Mouse (Mus musculus) thymus, adult 2 months (tissue): ENCODE measurements around the gene Zfp526. TPM values are rescaled to one million over a fixed set of nuclear protein-coding genes. Genes with fewer than 3 reads are reported as not detected.

Experiments
- DNase-seq: peaks from one replicate; pipeline ENCODE4 v3.0.0; 2021
- H3K27ac ChIP-seq: fragments of 200-500 bp; 2 replicates; pipeline ENCODE4 v1.5.1; 2012; ENCODE audit warnings: low read length, control low read depth; ENCODE audit not compliant: control insufficient read depth, insufficient read depth
- H3K27me3 ChIP-seq: fragments of 200-500 bp; 2 replicates; pipeline ENCODE4 v1.6.1; 2012; ENCODE audit warnings: mild to moderate bottlenecking, low read length, moderate library complexity, mixed read lengths; ENCODE audit not compliant: control insufficient read depth, insufficient read depth
- H3K36me3 ChIP-seq: fragments of 200-500 bp; 2 replicates; pipeline ENCODE4 v1.6.1; 2012; ENCODE audit warnings: mild to moderate bottlenecking, low read length, moderate library complexity; ENCODE audit not compliant: control insufficient read depth, insufficient read depth
- H3K4me1 ChIP-seq: fragments of 200-500 bp; replicated peaks from 2 replicates; pipeline ENCODE4 v1.6.1; 2012; ENCODE audit warnings: low read length; ENCODE audit not compliant: control insufficient read depth, insufficient read depth
- H3K4me3 ChIP-seq: fragments of 200-500 bp; 2 replicates; pipeline ENCODE4 v1.5.1; 2012; ENCODE audit warnings: mild to moderate bottlenecking, low read length, control low read depth, moderate library complexity; ENCODE audit not compliant: control insufficient read depth, insufficient read depth
- CTCF ChIP-seq: fragments of 200-500 bp; IDR thresholded peaks from 2 replicates; pipeline ENCODE4 v1.5.1; 2012; ENCODE audit warnings: mild to moderate bottlenecking, control low read depth, low read length, moderate library complexity, borderline replicate concordance; ENCODE audit not compliant: control insufficient read depth, poor library complexity, insufficient read depth; ENCODE audit errors: extremely low read depth
- POLR2A ChIP-seq: fragments of 200-500 bp; IDR thresholded peaks from 2 replicates; pipeline ENCODE4 v1.6.1; 2012; ENCODE audit warnings: mild to moderate bottlenecking, low read length, control low read depth, moderate library complexity; ENCODE audit not compliant: control insufficient read depth, poor library complexity, insufficient read depth; ENCODE audit errors: extremely low read depth
- WGBS: fragments of 180-500 bp; shearing (Covaris S2); methylation state at CpG from one replicate; pipeline ENCODE4 v1.1.7; 2018; 5-methylcytosine and 5-hydroxymethylcytosine counted together
- polyA plus RNA-seq: library from polyadenylated mRNA; depleted of rRNA; stranded (reverse); fragments of >200 nt; gene quantifications from 2 replicates; pipeline ENCODE4 v1.2.3, GENCODE M21; 2012

The Zfp526 gene
- polyA plus RNA-seq, 1 experiment = 38.2 TPM

DNA sequence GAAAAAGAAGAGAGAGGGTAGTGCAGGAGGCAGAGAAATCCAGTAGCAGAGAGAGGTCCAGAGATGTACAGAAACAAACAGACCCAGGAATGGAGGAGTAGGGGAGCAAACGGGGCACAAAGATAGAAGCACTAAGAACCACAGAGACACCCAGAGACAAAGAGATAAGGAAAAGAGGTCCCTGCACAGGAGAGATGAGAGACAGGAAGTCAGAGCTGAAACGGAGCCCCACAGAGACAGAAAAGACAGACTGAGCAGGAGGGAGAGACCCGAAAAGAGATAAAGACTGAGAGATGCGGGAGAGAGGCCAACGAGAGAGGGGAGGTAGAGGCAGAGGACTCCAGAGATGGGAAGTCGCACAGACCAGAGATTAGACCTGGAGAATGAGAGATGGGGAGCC, 40.7 kb upstream of the Zfp526 start:
- 10% methylated on average over 6 of the region's 6 CpGs for WGBS
- Histone ChIP-seq H3K27ac (no peak overlapping the region), H3K36me3 (no peaks in the 10 kb centered on the region), H3K4me1 (peaks cover 27% of the 10 kb centered on the region), H3K4me3 (no peak overlapping the region), H3K27me3 (peaks cover 12% of the 10 kb centered on the region)
- no peak for DNase-seq
- no peak for TF ChIP-seq POLR2A
- no peak for TF ChIP-seq CTCF

DNA sequence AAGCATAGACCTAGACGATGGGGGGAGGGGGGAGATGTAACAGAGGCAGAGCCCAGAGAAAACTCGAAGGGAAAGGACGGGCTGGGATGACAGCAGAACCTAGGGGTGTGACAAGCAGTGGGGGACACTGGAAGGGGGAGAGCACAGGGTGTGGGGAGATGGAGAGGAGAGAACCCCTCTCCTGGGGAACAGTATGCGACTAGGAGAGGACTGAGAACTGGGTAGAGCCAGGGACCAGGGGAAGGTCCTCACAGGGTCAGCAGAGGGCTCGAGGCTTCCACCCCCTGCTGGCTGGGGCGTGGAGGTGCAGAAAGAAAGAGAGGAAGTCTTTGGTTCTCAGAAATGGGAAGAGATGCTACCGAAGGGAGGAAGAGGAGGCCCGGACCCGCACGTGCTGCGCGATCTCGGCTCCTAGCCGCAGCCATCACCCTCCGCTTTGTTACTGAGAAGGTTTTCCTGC, 39.9 kb upstream of the Zfp526 start:
- WGBS = under 1% methylated on average over 15 of the region's 15 CpGs
- DNase-seq = peak; percentile 59
- peak; percentile 80; the same call in 1 of the 2 replicates for TF ChIP-seq CTCF
- no peak for TF ChIP-seq POLR2A
- peaks cover 27% of the 10 kb centered on the region for H3K4me1 ChIP-seq
- peaks cover 11% of the 10 kb centered on the region for H3K27me3 ChIP-seq
- no peaks in the 10 kb centered on the region for H3K36me3 ChIP-seq
- H3K4me3 ChIP-seq = no peak overlapping the region
- H3K27ac ChIP-seq = no peak overlapping the region

DNA sequence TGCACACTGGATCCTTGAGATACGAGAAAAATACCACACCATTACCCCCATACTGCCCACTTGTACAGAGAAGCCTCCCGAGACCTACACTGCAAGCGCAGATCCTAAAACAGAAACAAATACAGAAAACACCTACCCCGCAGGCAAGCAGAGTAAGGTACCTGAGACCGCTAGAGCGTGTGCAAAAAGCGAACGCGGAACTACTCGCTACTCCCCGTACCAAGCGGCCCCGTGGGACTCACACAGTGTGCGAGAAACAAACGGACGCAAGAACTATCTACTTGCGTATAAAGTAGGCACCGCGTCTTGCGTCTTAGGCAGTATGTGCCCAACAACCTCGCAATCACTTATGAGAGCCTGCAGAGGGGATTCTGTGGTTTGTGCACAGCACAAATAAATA, 39.4 kb upstream of the Zfp526 start:
- peaks cover 9% of the 10 kb centered on the region for H3K27me3 ChIP-seq

DNA sequence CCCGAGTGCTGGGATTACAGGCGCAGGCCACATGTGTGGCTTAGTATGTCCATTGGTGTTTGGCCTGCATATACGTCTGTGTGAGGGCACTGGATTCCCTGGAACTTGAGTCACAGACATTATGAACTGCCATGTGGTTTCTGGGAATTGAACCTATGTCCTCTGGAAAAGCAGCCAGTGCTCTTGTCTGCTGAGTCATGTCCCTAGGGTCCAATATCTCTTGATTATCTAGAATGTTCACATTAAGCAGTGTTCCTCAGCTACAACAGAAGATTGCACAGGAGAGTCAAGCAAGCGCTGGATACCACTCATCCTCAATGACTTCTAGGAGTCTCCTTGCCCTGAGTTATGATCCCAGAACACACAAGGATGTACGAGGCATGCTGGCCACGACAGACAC, 37.1 kb upstream of the Zfp526 start:
- H3K27me3 ChIP-seq = peaks cover 5% of the 10 kb centered on the region
- H3K4me3 ChIP-seq = no peak overlapping the region
- WGBS = 75% methylated on average over 6 of the region's 6 CpGs
- no peak for DNase-seq
- H3K27ac ChIP-seq = no peak overlapping the region
- TF ChIP-seq CTCF = no peak
- no peak for TF ChIP-seq POLR2A
- no peaks in the 10 kb centered on the region for H3K36me3 ChIP-seq
- H3K4me1 ChIP-seq = peaks cover 19% of the 10 kb centered on the region

More for the DNA sequence above, 39.4 kb upstream of the Zfp526 start:
- H3K27ac ChIP-seq = no peak overlapping the region
- H3K36me3 ChIP-seq = no peaks in the 10 kb centered on the region
- 9% methylated on average over 21 of the region's 21 CpGs for WGBS
- TF ChIP-seq CTCF = no peak
- no peak for TF ChIP-seq POLR2A
- no peak for DNase-seq
- H3K4me1 ChIP-seq = peaks cover 27% of the 10 kb centered on the region
- no peak overlapping the region for H3K4me3 ChIP-seq

DNA sequence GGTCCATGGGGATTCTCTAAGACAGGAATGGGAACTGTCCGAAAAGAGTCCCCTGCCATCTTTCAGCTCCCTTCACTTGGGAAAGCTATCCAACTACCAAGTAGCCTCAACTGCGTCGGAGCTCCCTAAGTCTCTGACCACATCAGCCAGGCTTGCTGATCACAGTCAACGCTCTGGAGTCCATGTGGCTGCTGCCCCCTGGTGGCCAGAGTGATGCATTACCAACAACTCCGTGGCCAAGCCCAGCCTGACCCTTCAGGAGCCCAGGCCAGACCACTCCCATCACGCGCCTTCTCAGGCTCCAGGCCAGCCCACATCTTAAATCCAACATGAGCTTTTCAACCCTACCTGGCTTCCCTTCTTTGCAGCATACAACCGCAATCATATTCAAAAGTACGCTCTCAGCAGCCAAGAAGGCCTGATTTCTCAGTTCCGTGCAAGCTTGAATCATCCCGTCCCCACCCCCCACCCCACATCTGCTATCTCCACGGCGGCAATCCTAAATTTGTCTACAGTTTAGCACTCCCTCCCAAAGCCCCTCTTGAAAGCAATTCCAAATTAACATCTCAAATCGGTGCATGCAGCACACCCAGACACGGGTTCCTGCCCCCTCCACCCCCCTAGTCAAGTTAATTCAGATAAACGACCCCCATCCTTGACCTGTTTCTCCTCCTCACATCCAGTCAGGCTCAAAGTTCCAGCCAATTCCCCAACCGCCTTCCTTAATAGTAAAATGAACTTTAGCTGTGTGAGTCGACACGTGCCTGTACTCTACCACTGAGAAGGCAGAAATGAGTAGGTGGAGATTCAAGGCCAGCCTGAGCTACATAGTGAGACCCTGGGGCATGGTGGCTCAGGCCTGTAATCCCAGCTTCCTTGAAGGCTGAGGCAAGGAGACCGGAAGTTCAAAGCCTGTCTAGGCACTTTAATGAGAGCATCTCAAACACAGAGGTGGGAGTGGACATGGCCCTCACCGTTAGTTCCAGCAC, 33.3 kb upstream of the Zfp526 start:
- Histone ChIP-seq H3K4me3 (no peak overlapping the region), H3K4me1 (no peaks in the 10 kb centered on the region), H3K36me3 (no peaks in the 10 kb centered on the region), H3K27ac (no peak overlapping the region), H3K27me3 (no peaks in the 10 kb centered on the region)
- WGBS = 53% methylated on average over 21 of the region's 21 CpGs
- TF ChIP-seq POLR2A (no peak), CTCF (peak; percentile 90)
- DNase-seq = peak; percentile 78

DNA sequence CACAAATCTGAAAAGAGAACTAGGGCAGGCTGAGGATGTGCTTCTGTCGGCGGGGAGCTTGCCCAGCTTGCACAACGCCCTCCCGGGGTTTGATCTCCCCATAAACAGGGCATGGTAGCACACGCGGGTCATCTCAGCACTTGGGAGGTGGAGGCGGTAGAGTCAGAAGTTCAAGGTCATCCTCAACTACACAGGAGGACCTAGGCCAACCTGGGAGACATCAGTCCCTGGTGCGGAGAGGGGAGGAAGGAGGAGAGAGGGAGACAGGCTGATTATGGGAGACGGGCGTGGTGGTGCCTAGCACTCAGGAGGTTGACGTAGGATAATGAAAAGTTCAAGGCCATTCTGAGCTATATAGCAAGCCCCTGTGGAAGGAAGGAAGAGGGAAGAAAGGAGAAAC, 30.4 kb upstream of the Zfp526 start:
- no peak overlapping the region for H3K27ac ChIP-seq
- H3K4me1 ChIP-seq = no peaks in the 10 kb centered on the region
- WGBS = 91% methylated on average over 11 of the region's 11 CpGs
- no peaks in the 10 kb centered on the region for H3K27me3 ChIP-seq
- no peak for DNase-seq
- H3K36me3 ChIP-seq = no peaks in the 10 kb centered on the region
- H3K4me3 ChIP-seq = no peak overlapping the region
- no peak for TF ChIP-seq CTCF
- TF ChIP-seq POLR2A = no peak

DNA sequence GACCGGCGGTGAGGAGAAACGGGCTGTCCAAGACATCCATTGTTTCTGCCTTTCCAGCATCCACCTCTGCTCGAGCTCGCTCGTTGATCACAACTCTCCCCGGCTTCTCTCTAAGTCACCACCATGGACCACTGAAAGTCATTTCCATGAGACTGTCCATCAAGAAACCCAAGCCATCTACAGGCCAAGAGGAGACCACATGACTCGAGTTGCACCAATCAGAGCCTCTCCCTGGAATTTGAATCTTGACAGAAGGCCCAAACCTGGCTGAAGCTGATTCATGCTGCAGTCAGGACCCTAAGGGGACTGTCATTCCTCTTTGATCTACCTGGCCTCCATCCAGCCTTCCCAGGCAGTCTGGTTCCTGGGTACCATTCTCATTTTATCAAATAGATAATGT, 29.1 kb upstream of the Zfp526 start:
- TF ChIP-seq POLR2A = no peak
- TF ChIP-seq CTCF = no peak
- Histone ChIP-seq H3K36me3 (no peaks in the 10 kb centered on the region), H3K27ac (no peak overlapping the region), H3K4me1 (peaks cover 2% of the 10 kb centered on the region; the same call in 1 of the 2 replicates), H3K27me3 (no peaks in the 10 kb centered on the region), H3K4me3 (no peak overlapping the region)
- DNase-seq = no peak
- 93% methylated on average over 8 of the region's 8 CpGs for WGBS
